Mouse (Mus musculus) central nervous system, embryonic 11.5 days (tissue): Measurements from ENCODE around the gene Adamts14. TPM values are rescaled to one million over a fixed set of nuclear protein-coding genes. Genes with fewer than 3 reads are reported as not detected.

ENCODE experiments used
- polyA plus RNA-seq: library from polyadenylated mRNA; depleted of rRNA; stranded (reverse); fragments of >200 nt; gene quantifications from 2 replicates; pipeline ENCODE4 v1.2.3, GENCODE M21; 2012; rRNA removed

Adamts14 gene
- polyA plus RNA-seq = 1.0 and 1.3 TPM in 2 replicates

DNA sequence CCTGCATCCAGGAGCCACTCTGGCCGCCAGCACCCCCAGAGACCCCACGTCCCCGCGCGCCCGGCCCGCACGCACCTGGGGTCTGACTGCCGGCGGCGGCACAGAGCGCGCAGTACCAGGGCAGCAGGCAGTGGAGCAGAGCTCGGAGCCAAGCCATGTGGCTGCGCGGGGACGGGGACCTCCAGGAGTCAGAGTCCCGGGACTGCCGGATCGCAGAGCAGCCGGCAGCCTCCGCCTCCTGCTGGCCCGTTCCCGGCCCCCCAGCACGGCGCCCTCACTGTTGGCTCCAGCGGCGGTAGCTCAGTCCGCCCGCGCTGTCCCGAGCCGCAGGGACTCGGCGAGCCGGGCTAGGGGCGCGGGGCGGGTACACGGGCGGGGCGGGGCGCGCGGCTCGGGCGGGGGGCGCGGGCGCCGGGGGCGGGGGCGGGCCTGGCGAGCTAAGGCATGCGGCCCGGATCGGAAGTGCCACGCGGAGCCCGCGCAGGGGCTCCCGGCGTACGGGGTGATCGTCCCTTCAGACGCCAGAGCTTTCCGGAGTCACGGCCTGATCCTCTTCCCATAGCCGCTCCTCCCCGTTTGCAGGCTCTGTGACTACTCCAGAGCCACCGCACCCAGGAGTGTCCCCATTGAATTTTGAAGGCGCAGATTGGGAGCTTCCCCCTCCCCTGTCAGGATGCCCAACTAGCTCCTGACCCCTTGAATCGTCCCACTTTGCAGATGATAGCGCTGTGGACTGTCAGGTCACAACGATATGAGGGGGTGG, at the start of gene Adamts14:
Gene Adamts14, minus strand, starts transcription at position 358 of the 763 bp plus-strand sequence.

DNA sequence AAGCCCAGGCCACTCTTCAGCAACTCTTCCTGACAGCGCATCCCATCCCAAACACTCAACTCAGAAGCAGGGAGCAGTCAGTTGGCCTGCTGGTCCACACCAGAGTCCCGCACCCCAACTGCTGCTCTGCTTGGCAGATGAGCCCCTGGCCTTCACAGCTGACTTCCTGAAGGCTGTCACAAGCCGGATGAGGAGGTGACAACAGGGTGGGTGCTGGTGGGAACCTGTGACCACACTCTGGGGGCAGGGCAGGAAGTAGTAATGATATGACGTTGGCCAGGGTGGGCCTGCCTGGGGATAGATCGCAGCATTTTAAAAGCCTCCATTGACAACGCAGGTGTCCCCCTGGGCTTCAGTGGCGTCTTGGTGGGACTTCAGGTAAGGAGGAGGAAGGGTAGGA, 24.2 kb upstream of the Adamts14 start, which contains the start of gene Prf1:
Gene Prf1, plus strand, starts transcription at position 357 of the 400 bp plus-strand sequence.

DNA sequence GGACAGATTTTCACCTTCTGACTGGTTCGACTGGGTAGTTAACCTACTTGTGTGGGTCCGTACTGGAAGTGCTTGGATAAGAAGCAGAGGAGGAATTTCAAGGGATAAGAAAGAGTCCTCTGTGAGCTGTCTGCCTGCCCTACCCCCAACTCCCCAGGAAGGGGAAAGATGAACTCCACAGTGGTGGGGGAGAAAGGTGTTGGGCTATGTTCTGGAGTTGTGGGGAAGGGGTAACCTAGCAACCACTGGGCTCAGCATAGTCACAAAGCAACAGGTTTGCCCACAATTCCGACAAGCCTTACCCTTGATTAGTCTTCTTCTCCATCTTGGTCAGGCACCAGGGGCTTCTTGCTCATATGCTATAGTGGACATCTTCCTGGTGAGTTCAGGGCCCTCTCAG, 101.6 kb downstream of the Adamts14 start, which contains the start of gene Tbata:
Gene Tbata, plus strand, starts transcription at position 301 of the 400 bp plus-strand sequence.

DNA sequence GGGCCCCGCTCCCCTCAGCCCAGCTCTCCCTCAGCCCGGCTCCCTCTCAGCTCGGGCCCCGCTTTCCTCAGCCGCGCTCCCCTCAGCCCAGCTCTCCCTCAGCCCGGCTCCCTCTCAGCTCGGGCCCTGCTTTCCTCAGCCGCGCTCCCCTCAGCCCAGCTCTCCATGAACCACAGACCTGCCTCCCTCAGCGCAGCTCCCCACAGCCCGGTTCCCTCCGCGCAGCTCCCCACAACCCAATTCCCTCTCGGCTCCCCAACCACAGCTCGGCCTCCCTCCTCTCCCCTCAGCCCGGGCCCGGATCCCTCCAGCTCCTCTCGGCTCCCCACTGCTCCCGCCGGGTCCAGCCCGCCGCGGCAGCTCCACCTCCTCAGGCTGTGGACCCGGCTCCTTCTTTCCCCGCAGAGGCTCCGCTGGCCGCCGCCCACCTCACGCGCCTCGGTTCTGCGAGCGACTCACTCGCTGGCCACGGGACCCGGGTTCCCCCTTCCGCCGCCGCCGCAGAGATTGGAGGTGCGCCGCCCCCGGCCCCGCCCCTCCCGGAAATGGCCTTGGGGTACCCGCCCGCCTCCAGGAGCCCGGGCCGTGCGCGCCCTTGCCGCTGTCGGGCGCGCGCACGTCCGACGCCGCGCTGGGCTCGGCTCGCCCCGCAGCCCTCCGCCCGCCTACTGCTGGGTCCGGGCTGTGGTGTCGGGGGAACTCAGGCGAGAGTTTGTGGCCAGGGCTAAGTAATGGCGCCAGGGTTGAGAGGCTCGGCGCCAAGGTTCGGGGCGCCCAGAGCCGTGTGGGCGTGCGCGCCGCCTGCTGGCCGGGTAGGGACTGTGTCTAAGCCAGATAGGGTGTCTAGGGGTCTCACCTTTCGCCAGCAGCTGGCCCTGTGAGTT, 125.8 kb downstream of the Adamts14 start, which contains the start of gene Sgpl1:
Gene Sgpl1, minus strand, starts transcription at position 547 of the 884 bp plus-strand sequence.

Other genes with a start within 250 kb of the Adamts14 start
- gene Pcbd1, start 184.1 kb downstream of the Adamts14 start, polyA plus RNA-seq = 15.6 and 20.0 TPM in 2 replicates
- gene Sgpl1, start 125.7 kb downstream of the Adamts14 start, polyA plus RNA-seq = 41.3 and 59.8 TPM in 2 replicates
- 0.05 and 0.10 TPM in 2 replicates for gene Tbata, start 101.5 kb downstream of the Adamts14 start, polyA plus RNA-seq
- not detected in 2 replicates for gene Prf1, start 24.4 kb upstream of the Adamts14 start, polyA plus RNA-seq
- 20.6 and 25.6 TPM in 2 replicates for gene Pald1, start 110.1 kb upstream of the Adamts14 start, polyA plus RNA-seq
- 0.15 and 0.25 TPM in 2 replicates for gene Nodal, start 144.5 kb upstream of the Adamts14 start, polyA plus RNA-seq
- gene Eif4ebp2, start 179.2 kb upstream of the Adamts14 start, polyA plus RNA-seq = 50.4 and 65.5 TPM in 2 replicates
- 10.0 and 13.0 TPM in 2 replicates for gene Lrrc20, start 202.4 kb upstream of the Adamts14 start, polyA plus RNA-seq